Mouse (Mus musculus): Measurements from ENCODE around the gene Ckm.

DNA sequence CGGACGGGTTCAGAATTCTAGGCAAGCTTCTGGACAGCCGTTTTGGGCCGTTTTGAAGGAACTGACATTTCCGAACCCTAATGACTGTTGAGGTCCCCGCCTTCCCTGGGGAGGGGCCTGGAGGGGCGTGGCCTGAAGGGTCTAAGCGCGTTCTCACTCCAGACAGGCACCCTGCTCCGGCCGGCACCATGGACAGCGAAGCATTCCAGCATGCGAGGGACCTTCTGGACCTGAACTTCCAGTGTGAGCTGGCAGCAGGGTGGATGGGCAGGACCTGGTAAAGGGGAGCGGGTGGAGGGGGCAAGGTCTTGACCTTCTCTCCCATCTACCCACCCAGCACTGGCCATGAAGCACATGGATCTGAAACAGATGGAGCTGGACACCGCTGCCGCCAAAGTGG is 36.2 kb upstream of the Ckm start:
- no peak for TF ChIP-seq EP300 (IDR thresholded peaks at IDR 0.05; ENCODE audit: low read depth)
- TF ChIP-seq CTCF (IDR thresholded peaks at IDR 0.05; ENCODE audit: low read depth): no peak

Data from liver, embryonic 14.5 days (tissue).